Mouse (Mus musculus): ENCODE measurements at regions not wholly inside any gene's neighbourhood (a gene's known extent, or its start where the extent isn't known, plus 50 kb on each side); places are given as distances from the start of the nearest gene placed in this dataset.

DNA sequence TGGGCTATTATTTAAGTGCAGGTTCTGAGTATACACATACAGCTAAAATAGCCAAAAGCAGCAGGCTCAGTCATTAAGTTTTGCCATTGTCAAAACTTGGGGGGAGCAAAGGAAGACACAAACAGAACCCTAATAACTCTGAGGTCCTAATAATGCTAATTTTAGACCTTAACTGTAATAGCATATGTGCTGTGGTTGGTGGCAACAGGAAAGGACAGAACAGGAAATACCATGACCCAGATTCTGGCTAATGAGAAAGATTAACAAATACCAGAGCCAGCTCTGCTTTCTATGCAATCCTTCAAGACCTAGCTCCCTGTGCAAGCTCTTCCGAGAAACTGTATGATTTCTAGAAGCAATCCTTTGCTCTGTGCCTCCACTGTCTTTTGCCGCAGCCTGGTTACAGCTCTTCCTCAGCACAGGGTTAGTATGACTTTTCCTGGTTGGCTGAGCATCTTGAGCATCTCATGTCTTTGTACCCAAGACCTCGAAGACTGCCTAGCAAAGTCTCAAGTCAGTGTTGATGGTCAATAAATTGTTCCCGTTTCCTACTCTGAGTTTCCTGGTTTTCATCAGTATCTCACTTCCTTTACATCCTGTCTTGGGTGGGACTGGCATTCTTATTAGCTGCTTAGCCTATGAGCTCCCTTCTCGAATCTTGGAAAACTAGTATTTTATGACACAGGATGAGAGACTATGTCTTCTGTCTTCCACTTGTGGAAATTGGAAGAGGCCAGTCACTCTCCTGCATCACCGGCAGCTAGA lies 49.9 kb upstream of the Eed start:
- ChIA-PET POLR2A (interaction anchor here in 3 of 4 experiments (0.6 to 1.4 kb wide), 5 partner anchors 11 to 99 kb away, joined by 3 to 4 read pairs (median 3); partner anchors contain the start of genes Eed (in 1 of the 3) and Picalm (in 1 of the 3)), CTCF (interaction anchor here in 2 of 4 experiments (0.9 to 1.0 kb wide), 3 partner anchors 32 to 36 kb away, joined by 3 to 4 read pairs (median 3); no protein-coding TSS in a partner anchor)

DNA sequence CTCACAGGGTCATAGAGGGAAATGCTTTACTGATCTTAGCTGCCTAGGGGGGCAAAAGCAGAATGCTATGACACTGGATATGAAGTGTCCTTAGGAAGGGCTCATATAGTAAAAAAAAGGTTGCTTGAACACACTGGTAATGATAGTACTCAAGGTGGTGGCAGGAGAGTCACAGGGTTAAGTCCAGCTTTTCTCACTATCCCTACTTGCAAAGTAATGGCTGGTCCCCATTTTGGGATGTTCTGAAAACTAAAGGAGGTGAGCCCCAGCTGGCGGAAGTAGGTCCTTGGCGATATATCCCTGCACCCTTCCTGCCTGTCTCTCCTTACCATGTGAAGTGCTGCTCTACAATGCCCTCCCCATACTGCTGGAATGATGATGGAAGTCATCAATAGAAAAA lies 52.3 kb upstream of the Eed start:
- ChIA-PET POLR2A (interaction anchor here in 1 of 4 experiments (1.6 kb wide), 1 partner anchor 10 kb away, joined by 8 read pairs; no protein-coding TSS in a partner anchor), CTCF (no interaction called here)

DNA sequence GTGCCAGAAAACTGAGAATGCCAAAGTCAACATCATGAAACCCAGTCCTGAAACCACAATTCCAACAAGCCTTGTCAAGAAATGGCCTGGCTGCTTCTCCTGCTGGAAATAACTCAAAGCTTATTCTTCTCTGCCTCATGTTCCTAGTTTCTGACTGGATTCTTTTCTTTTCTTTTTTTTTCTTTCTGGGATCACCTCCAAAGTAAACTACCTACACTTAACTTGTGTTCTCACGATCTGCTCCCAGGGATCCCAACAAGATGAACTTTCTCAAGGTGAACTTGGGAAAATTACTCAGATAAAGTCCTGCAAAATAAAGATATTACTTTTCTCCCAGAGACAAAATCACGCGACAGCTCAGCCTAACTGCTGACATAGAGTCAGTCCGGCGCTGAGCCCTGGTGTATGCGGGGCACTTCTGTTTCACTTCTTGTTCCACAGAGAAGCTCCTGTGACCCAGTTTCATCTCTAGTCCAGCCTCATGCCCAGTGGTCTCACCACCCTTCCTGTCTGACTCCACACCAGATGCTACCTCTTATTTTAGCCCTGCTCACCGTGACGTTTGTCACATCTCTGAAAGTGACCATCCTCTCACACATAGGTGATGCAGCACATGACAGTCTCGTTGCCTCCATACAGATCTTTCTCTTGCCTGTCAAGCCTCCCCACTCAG lies 53.0 kb upstream of the Eed start:
- ChIA-PET POLR2A (interaction anchor here in 1 of 4 experiments (1.6 kb wide), 1 partner anchor 10 kb away, joined by 8 read pairs; no protein-coding TSS in a partner anchor), CTCF (no interaction called here)

DNA sequence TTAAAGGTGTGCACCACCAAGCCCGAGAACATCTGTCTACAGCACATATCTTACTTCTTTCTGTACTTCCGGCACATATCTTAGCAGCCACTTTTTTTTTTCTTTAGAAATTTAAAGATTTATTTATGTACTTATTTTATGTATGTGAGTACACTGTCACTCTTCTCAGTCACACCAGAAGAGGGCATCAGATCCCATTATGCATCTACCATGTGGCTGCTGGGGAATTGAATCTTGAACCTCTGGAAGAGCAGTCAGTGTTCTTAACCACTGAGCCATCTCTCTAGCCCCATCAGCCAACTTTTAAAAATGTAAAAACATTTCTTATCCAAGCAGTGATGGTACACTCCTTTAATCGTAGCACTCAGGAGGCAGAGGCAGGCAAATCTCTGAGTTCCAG lies 53.7 kb upstream of the Eed start:
- ChIA-PET POLR2A (interaction anchor here in 2 of 4 experiments (0.7 to 1.1 kb wide), 3 partner anchors 36 to 53 kb away, joined by 3 to 5 read pairs (median 3); partner anchors contain the start of gene Eed (in 1 of the 2)), CTCF (interaction anchor here in 3 of 4 experiments (0.7 to 1.6 kb wide), 5 partner anchors 11 to 116 kb away, joined by 3 to 14 read pairs (median 3); no protein-coding TSS in a partner anchor)

DNA sequence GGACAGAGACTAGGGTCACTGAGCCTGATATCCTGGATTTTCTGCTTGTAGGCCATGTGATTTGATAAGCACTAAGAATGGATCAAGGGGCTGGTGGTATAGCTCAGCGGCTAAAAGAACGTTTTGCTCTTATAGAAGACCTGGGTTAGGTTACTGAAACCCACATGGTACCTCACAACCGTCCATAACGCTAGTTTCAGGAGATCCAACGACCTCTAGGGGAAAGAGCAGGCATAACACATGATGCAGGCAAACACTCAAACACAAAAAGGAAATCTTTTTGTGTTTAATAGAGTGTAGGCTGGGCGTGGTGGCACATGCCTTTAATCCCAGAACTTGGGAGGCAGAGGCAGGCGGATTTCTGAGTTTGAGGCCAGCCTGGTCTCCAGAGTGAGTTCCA lies 54.6 kb upstream of the Eed start:
- CTCF ChIA-PET: interaction anchor here in 3 of 4 experiments (0.7 to 1.6 kb wide), 5 partner anchors 12 to 115 kb away, joined by 3 to 14 read pairs (median 3); no protein-coding TSS in a partner anchor
- POLR2A ChIA-PET: interaction anchor here in 2 of 4 experiments (0.7 to 1.1 kb wide), 4 partner anchors 37 to 243 kb away, joined by 3 to 5 read pairs (median 4); partner anchors contain the start of gene Eed (in 1 of the 2)

DNA sequence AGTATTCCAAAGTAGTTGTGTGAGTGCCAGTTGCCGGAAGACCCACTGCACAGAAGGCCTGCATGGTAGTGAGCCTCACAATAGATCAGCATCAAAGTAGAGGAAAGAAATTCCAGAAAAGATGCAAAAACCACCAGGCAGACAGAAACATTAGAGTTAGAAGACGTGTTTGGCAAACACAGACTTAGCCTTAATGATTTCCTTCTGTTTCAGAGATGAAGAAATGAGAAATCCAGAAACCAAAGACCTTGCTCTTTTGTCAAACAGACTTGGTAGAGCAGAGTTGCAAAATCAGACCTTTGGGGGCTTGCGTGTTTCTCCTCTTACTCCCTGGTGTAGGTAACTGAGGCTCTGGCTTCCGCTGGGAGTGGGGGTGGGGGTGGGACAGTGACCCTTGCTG lies 57.0 kb upstream of the Eed start:
- CTCF ChIA-PET: no interaction called here
- POLR2A ChIA-PET: interaction anchor here in 1 of 4 experiments (0.6 kb wide), 1 partner anchor 650 kb away, joined by 7 read pairs; no protein-coding TSS in a partner anchor

DNA sequence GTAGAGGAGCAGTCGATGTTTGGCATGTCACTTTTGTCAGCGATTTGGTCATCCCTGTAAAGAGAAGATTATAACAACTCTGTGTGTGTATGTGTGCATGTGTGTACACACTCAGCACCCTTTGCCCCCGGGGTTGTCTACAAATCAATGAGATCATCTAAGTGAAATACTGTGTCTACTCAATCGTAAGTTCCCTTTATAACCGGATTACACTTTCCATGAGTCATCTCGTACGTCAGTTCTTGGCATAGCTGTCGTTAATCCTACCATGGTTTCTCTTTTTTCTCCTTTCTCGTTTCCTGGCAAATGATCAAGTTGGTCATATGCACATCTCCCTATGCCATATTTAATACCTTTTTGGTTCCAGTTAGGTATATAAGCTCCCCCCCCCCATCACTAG lies 58.7 kb upstream of the Eed start:
- POLR2A ChIA-PET: interaction anchor here in 1 of 4 experiments (1.2 to 1.6 kb wide), 3 partner anchors 15 to 113 kb away, joined by 3 to 6 read pairs (median 3); no protein-coding TSS in a partner anchor
- CTCF ChIA-PET: no interaction called here

DNA sequence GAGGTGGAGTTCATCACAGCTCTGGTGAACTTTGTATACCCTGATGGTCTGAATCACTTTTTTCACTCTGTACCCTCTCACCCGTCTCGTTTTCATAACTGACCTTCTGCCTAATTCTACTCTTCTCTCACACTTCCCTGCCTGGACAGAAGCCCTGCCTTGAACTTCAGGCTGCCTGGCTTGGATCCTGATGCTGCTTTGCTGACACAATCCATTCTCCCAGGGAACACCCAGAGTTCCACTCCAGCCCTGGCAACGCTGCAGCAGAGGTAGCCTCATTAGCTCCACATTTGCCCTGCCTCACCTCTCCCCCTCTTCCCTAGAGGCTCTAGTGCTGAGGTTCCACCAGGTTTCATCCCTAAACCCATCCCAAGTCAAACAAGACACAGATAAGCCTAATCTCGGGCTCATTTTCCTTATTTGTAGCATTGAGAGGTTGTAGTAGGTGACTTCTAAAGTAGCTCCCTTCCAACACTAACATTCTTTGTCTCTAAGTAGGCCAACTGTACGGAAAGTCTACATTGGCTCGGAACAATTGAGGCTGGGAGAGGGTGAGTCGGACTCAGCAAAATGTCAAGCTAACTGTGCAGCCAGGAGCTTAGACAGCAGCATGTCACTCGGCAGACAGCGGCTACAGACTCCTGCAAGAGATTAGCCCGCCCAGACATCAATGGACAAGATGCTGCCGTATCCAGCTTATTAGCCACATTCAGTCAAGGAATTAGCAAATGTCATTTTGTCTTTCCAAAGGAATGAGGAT lies 60.0 kb upstream of the Eed start:
- POLR2A ChIA-PET: interaction anchor here in 3 of 4 experiments (1.1 to 2.5 kb wide), 14 partner anchors 11 to 112 kb away, joined by 3 to 9 read pairs (median 3); partner anchors contain the start of genes Picalm (in 2 of the 3) and Eed (in 1 of the 3)
- CTCF ChIA-PET: interaction anchor here (0.9 to 1.8 kb wide), 5 partner anchors 19 to 43 kb away, joined by 3 to 8 read pairs (median 3); no protein-coding TSS in a partner anchor

DNA sequence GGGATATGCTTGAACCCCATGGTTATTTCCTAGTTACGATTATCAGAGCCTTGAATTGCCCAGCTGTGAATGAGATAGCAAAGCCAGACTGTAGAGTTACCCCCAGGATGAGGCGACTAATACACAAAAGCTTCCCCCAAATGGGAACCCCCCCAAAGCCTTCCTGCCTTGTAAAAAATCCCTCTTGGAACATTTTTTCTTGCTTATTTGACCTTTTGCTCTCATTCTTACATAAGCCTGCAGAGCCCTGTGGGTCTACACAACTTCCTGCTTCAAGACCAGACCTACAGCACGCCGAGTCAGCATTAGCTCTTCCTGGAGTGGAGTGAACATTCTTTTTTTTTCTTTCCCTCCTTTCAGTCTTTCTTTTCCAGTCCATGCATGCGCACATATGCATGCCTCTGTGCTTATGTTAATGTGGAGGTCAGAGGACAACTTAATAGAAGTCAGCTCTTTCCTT lies 60.8 kb upstream of the Eed start:
- CTCF ChIA-PET: interaction anchor here (0.6 to 1.8 kb wide), 7 partner anchors 18 to 1688 kb away, joined by 3 to 13 read pairs (median 6); no protein-coding TSS in a partner anchor
- POLR2A ChIA-PET: interaction anchor here (0.7 to 2.5 kb wide), 19 partner anchors 11 to 565 kb away, joined by 3 to 9 read pairs (median 3); partner anchors contain the start of genes Picalm (in 2 of the 4) and Eed (in 1 of the 4)

DNA sequence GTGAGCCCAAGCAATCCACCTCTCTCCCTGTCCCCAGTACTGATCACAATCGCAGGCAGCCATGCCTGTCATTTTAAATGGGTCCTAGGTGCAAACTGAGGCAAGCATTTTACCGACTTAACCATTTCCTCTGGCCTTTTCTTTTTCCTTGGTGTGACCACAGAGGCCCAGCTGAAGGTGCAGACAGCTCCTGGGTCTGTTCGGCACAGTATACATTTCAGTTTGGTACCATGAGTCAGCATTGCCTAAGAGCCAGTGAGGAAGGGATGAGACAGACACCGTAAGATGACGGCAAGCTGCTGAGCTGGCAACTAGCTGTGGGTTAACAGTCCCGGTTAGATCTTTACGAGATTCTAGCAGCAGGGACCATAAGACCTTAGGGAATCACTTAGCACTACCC lies 61.6 kb upstream of the Eed start:
- ChIA-PET POLR2A (interaction anchor here (0.7 to 2.5 kb wide), 15 partner anchors 11 to 88 kb away, joined by 3 to 9 read pairs (median 3); partner anchors contain the start of genes Picalm (in 2 of the 4) and Eed (in 1 of the 4)), CTCF (interaction anchor here in 1 of 4 experiments (0.6 to 1.8 kb wide), 2 partner anchors 44 to 1688 kb away, joined by 8 to 13 read pairs; no protein-coding TSS in a partner anchor)

DNA sequence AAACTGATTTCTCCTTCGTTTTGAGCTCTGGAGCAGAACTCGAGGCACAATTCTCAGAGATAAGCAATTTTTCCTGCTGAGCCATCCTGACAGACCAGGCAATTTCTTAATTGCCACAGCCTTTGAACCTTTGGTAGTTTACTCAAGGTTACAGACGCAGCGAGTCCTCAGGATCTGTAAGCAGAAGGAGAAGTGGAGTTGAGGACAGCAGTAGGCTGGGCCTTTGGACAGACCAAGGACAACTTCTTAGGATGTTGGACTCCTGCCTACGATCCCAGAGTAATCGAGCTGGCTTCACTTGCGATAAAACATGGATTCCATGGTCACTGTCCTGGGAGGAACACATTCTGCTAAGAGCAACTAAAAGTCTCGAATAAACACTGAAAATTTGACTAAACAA lies 62.7 kb upstream of the Eed start:
- POLR2A ChIA-PET: interaction anchor here in 1 of 4 experiments (1.1 kb wide), 2 partner anchors 10 to 14 kb away, joined by 3 to 4 read pairs; no protein-coding TSS in a partner anchor
- CTCF ChIA-PET: interaction anchor here in 1 of 4 experiments (0.6 kb wide), 1 partner anchor 452 kb away, joined by 3 read pairs; no protein-coding TSS in a partner anchor

DNA sequence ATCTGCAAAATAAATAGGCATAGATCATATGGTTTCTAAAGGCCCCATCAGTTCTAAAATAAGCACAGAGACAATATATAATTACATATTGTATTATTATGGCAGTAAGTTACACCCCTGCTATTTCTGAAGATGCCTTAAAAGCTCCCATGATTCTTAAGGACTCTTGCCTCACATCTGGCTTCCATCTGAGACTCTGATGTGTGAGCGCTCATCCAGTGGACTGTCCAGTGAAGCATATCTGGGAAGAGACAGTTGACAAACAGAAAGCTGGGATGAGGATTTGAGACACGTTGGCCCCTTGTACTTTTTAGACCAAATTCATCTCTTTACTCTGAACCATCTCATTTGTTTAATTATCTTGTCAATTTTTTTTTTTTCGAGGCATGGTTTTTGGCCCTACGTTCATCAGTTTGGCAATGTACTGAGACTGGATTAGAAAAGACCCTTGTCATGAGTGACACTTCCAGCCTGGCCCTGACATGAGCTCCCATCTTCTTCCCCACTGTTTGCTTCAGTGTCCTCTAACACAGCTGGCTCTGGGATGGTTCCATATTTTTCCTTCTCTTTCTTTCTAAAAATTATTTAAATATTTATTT lies 63.4 kb upstream of the Eed start:
- POLR2A ChIA-PET: interaction anchor here in 2 of 4 experiments (0.7 to 1.1 kb wide), 2 partner anchors 36 to 63 kb away, joined by 3 to 4 read pairs; no protein-coding TSS in a partner anchor
- CTCF ChIA-PET: no interaction called here

DNA sequence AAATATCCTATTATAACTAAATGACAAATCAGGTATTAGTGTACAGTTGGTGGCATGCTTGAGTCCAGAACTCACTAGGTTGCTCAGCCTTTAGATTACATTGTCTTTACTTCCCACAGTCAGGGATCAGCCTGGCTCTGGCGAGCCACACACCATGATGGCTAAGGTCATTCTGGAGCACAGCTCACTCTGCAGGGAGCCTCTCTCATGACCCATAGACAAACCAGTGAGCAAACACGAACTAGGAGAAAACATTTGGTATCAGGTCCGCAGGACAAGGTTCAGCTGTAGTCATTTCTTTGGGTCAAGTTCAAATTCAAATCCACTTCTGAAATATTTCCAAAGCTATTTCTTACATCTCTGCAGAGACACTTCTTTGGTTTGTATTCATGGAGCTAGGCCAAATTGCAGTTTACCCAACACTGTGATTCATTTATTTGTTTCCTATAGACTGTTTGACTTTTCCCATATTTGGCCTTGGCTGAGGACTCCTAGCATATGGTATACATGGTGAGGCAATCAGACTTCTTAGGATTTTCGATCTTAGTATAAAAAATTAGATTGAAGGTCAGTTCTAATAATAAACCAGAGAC lies 64.5 kb upstream of the Eed start:
- CTCF ChIA-PET: no interaction called here
- POLR2A ChIA-PET: interaction anchor here in 1 of 4 experiments (1.1 kb wide), 1 partner anchor 64 kb away, joined by 3 read pairs; no protein-coding TSS in a partner anchor

DNA sequence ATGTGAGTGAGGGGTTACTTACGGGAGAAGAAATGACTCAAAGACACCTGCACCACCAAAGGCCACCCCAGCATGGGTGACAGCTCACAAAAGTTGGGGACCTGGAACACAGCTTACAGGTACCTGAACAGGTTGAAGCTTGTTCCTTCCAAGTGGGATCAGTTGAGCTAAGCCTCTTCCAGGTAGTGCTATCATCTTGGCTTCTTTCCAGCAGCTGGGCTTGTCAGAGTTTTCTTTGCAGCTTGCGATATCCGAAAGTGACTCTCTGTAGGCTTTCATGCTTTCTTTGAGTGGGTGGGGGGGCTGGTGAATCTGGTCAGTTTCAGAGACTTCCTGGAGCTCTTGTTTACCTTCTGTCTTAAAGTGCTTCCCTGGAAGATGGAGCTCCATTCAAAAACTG lies 65.4 kb upstream of the Eed start:
- POLR2A ChIA-PET: interaction anchor here in 2 of 4 experiments (0.5 to 1.1 kb wide), 2 partner anchors 40 to 85 kb away, joined by 3 to 5 read pairs; no protein-coding TSS in a partner anchor

DNA sequence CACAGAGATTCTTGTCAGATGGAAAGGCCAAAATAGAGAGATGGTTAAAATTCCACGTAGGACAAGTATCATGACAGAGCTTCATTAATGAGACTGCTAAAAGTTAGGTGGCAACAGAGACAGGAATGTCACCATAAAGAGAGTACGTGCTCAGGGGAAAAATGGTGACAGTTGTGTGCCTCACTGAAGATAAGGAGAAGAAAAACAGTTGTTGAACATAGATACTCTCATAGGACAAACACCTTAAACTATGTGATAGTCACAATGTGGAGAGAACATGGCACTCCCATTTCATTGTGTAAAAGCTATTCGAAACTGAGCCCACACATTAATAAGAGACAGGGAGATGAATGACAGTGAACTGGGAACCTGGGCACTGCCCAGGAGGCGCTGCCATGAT lies 66.1 kb upstream of the Eed start:
- ChIA-PET CTCF (no interaction called here), POLR2A (interaction anchor here in 1 of 4 experiments (0.8 to 1.1 kb wide), 2 partner anchors 18 to 39 kb away, joined by 5 to 6 read pairs; no protein-coding TSS in a partner anchor)

More for the DNA sequence above, 65.4 kb upstream of the Eed start:
- CTCF ChIA-PET: no interaction called here

DNA sequence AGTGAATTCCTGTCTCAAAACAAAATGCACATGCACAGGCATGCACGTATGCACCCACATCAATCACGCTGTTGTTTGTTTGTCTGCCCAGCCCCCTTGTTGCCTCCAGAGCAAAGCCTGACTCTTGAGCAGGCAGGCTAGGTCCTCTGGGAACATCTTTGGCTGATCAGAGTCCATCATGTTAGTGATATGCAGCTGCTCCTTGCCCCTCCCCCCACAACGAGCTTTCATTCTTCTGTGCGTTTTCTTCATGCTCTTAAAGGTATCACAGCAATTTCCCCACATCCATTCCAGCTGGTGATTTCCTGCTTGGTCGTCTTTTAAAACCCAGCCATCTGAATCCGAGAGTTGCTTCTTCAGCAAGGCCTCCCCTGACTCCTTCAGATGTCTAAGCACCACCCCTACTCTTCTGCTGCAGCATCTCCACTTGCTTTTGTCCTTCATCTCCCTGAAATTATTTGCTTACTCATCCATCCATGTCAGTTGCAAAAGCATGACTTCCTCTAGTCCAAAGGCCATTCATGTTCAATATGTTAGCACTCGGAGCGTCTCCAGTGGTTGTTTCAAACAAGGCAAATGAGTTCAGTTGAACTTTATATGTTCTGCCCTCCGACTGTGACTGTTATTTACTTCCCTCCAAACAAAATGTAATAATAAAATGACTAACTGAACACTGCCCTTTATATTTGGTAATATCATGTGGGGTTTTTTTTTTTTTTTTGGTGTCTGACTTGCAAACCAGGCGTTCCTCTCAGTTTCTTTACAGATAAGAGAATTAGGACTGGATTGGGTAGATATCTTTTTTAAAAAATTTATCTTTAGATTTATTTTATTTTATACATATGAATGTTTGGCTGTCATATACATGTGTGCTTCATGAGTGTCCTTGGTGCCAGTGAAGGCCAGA lies 67.9 kb upstream of the Eed start:
- POLR2A ChIA-PET: no interaction called here
- CTCF ChIA-PET: no interaction called here

All from embryonic stem cell, embryonic (primary cell).